Mouse (Mus musculus) C2C12 (cell line): ENCODE data around the gene Stmnd1. TPM values are rescaled to one million over a fixed set of nuclear protein-coding genes. Genes with fewer than 3 reads are reported as not detected.

Source experiments
- H3K27me3 ChIP-seq: one replicate; pipeline ENCODE4 v1.6.1; 2011; ENCODE audit not compliant: control insufficient read depth, insufficient read depth, insufficient read length
- H3K36me3 ChIP-seq: one replicate; pipeline ENCODE4 v1.6.1; 2011; ENCODE audit not compliant: control insufficient read depth, insufficient read depth
- H3K4me3 ChIP-seq: one replicate; pipeline ENCODE4 v1.5.1; 2011; ENCODE audit warnings: mild to moderate bottlenecking, control low read depth; ENCODE audit not compliant: poor library complexity, insufficient read depth, severe bottlenecking
- H3K79me2 ChIP-seq: one replicate; pipeline ENCODE4 v1.6.1; 2011; ENCODE audit not compliant: control insufficient read depth, insufficient read depth
- H3K79me3 ChIP-seq: one replicate; pipeline ENCODE4 v1.6.1; 2011; ENCODE audit warnings: low read depth, control low read depth
- H3ac ChIP-seq: one replicate; pipeline ENCODE3; 2011; ENCODE audit warnings: low read depth; ENCODE audit not compliant: control insufficient read depth, insufficient read length
- CEBPB ChIP-seq: IDR thresholded peaks from one replicate; pipeline ENCODE4 v1.6.1; 2011; ENCODE audit warnings: low read depth, mild to moderate bottlenecking, control low read depth, moderate library complexity
- CTCF ChIP-seq: IDR thresholded peaks from one replicate; pipeline ENCODE4 v1.5.1; 2011; ENCODE audit not compliant: control insufficient read depth, insufficient read depth, insufficient read length
- FOSL1 ChIP-seq: IDR thresholded peaks from one replicate; pipeline ENCODE4 v1.8.0; 2011; ENCODE audit warnings: mild to moderate bottlenecking, low read length; ENCODE audit not compliant: poor library complexity, insufficient read depth, severe bottlenecking
- MYOD1 ChIP-seq: IDR thresholded peaks from one replicate; pipeline ENCODE4 v1.6.1; 2011; ENCODE audit warnings: low read depth; ENCODE audit not compliant: control insufficient read depth, insufficient read length
- MYOG ChIP-seq: IDR thresholded peaks from one replicate; pipeline ENCODE4 v1.6.1; 2011; ENCODE audit not compliant: control insufficient read depth, insufficient read length; ENCODE audit errors: extremely low read depth
- polyA plus RNA-seq: library from polyadenylated mRNA; unstranded; fragments of >200 nt; fragmentation: generic; extraction: Trizol; gene quantifications from one replicate; pipeline ENCODE4 v1.2.1, GENCODE M21; 2012; ENCODE audit warnings: missing spikeins

Stmnd1 gene
- polyA plus RNA-seq, 1 experiment = 0.02 TPM

GRCm38 (mm10) chr13:46349664-46350063 lies 76.1 kb downstream of the Stmnd1 start:
- TF ChIP-seq MYOD1 (no peak), CTCF (no peak), CEBPB (no peak), FOSL1 (no peak), MYOG (no peak)
- Histone ChIP-seq H3K4me3 (no peak overlapping the region), H3K79me2 (no peaks in the 10 kb centered on the region), H3ac (no peak overlapping the region), H3K36me3 (no peaks in the 10 kb centered on the region), H3K27me3 (no peaks in the 10 kb centered on the region), H3K79me3 (no peaks in the 10 kb centered on the region)

Other genes with a start within 250 kb of the Stmnd1 start
- gene Rbm24, start 144.7 kb downstream of the Stmnd1 start, polyA plus RNA-seq = 0.27 TPM
- gene Cap2, start 228.1 kb downstream of the Stmnd1 start, polyA plus RNA-seq = 0.16 TPM